Mouse (Mus musculus): ENCODE data around the gene C9orf72. TPM values are rescaled to one million over a fixed set of nuclear protein-coding genes. Genes with fewer than 3 reads are reported as not detected.

C9orf72 gene
- polyA plus RNA-seq, 1 experiment from 2014 or later, result 53.3 TPM

DNA sequence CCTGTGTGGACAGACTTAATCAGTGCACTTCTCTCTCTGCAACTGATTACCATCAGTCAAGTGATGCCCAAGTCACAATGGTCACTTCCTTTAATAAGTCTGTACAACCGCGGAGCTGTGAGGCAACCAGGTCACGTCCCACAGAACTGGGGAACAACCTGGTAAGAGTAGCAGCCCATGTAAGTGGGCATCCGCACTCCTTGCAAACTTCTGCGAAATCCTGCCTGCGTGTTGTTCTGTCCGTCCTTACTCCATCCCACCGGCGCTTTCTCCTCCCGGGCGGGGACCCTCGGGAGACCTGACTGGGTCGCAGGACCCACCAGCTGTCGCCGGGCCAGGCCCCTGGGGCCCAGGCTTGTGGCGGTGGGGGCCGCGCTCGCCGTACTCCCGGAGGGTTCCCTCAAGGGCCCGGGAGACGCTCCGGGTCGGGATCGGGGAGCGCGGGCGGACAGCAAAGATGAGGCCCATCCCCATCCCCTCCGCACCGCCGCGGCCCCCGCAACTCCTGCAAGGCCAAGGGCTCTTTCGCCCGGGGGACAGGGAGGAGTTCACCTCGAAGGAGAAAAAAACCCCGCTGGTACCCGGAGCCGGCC, 738 bp downstream of the C9orf72 start:
- Histone ChIP-seq H3K9me3 (ENCODE audit: control insufficient read depth, low read length) (no peaks in the 10 kb centered on the region), H3K9ac (replicated peaks; ENCODE audit: low read depth, low read length) (peak overlapping the region; percentile 79), H3K4me1 (ENCODE audit: control insufficient read depth, insufficient read depth, low read length) (no peaks in the 10 kb centered on the region), H3K4me3 (ENCODE audit: low read depth, low read length) (peak overlapping the region; percentile 68), H3K27ac (ENCODE audit: low read depth, low read length) (peak overlapping the region; percentile 70), H3K36me3 (ENCODE audit: control insufficient read depth, insufficient read depth, low read length) (no peaks in the 10 kb centered on the region), H3K27me3 (ENCODE audit: control insufficient read depth, insufficient read depth, low read length) (no peaks in the 10 kb centered on the region), H3K4me2 (ENCODE audit: low read depth, low read length) (peak overlapping the region; percentile 69)
- under 1% methylated on average over 40 of the region's 40 CpGs for WGBS
- ATAC-seq (ENCODE audit: low read depth), result peak; percentile 71; the same call in 1 of the 2 replicates

DNA sequence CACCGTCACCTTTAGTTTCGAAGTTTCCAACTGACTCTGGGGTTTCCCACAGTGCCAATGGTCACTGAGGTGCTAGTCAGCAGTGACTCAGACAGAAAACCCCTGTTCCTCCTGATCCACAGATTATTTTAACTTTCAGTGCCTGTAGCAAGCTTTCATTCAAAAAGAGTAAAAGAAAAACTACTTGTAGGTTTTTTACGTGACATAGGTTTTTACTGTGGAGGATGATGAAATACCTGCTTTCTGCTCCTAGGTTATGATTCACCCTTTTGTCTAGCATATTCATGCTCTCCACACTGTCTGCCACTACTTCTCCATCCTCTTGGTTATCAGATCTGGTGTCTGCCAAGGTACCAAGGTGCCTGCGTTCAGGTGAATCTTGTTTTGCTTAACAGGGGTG, 1.9 kb downstream of the C9orf72 start:
- no peaks in the 10 kb centered on the region for H3K9me3 ChIP-seq (ENCODE audit: control insufficient read depth, low read length)
- H3K4me2 ChIP-seq (ENCODE audit: low read depth, low read length), result no peak overlapping the region
- H3K36me3 ChIP-seq (ENCODE audit: control insufficient read depth, insufficient read depth, low read length), result no peaks in the 10 kb centered on the region
- H3K27ac ChIP-seq (ENCODE audit: low read depth, low read length), result no peak overlapping the region
- H3K4me1 ChIP-seq (ENCODE audit: control insufficient read depth, insufficient read depth, low read length), result no peaks in the 10 kb centered on the region
- H3K4me3 ChIP-seq (ENCODE audit: low read depth, low read length), result 0 out of 2 replicates have a peak overlapping the region, but pooled peaks have one; percentile 68
- WGBS, result 95% methylated on average over 4 of the region's 4 CpGs
- no peak overlapping the region for H3K9ac ChIP-seq (replicated peaks; ENCODE audit: low read depth, low read length)
- H3K27me3 ChIP-seq (ENCODE audit: control insufficient read depth, insufficient read depth, low read length), result no peaks in the 10 kb centered on the region
- no peak for ATAC-seq (ENCODE audit: low read depth)

DNA sequence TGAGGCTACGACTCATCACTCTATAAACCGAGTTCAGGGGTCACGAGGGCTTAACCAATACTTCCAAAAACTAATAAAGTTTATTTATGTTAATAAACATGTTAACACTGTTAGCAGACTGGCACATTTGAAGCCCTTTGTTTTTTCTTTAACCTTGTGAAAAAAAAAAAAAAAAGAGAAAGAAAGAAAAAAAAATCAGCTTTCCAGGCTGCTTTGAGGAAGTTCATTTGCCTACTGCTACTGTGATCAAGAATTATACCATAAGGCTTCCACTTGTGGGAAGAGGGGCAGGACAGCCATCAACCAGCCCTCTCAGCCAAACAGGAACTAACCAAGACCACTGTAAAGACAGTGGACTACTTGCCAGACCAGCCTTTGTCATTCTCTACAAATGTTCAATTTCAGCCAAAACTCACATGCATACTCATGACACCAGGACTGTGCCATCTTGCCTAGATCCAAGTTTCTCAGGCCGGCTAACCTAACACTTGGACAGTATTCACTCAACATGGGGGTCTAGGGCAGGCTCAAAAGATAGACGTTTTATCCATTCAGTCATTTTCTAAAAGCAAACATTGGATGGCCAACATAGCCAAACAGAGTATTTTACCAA, 2.5 kb downstream of the C9orf72 start:
- Histone ChIP-seq H3K4me2 (ENCODE audit: low read depth, low read length) (no peak overlapping the region), H3K4me1 (ENCODE audit: control insufficient read depth, insufficient read depth, low read length) (no peaks in the 10 kb centered on the region), H3K9me3 (ENCODE audit: control insufficient read depth, low read length) (no peaks in the 10 kb centered on the region), H3K27ac (ENCODE audit: low read depth, low read length) (no peak overlapping the region), H3K36me3 (ENCODE audit: control insufficient read depth, insufficient read depth, low read length) (no peaks in the 10 kb centered on the region), H3K27me3 (ENCODE audit: control insufficient read depth, insufficient read depth, low read length) (no peaks in the 10 kb centered on the region), H3K9ac (replicated peaks; ENCODE audit: low read depth, low read length) (no peak overlapping the region), H3K4me3 (ENCODE audit: low read depth, low read length) (no peak overlapping the region)
- no peak for ATAC-seq (ENCODE audit: low read depth)
- 87% methylated on average over 5 of the region's 5 CpGs for whole genome bisulfite sequencing

DNA sequence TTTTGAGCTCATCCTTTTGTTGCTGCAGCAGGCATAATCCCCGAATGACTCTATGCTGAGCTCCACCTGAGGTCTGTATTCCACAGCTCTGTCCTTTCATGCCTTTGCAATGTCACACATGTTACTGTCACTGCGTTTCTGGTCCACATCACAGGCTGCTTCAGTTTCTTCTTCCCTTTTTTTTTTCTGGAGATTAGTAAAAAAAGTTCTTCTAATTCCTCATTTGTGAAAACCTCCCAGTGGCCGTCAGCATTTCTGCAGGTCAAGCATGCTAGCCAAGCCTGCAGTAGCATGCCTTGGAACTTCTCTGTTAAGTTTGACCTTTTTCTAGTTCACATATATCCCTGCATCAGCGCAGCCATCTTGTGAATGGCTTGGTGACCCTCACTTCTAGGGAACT, 4.1 kb downstream of the C9orf72 start:
- Histone ChIP-seq H3K27me3 (ENCODE audit: control insufficient read depth, insufficient read depth, low read length) (no peaks in the 10 kb centered on the region), H3K4me1 (ENCODE audit: control insufficient read depth, insufficient read depth, low read length) (no peaks in the 10 kb centered on the region), H3K9me3 (ENCODE audit: control insufficient read depth, low read length) (no peaks in the 10 kb centered on the region), H3K4me3 (ENCODE audit: low read depth, low read length) (no peak overlapping the region), H3K9ac (replicated peaks; ENCODE audit: low read depth, low read length) (no peak overlapping the region), H3K36me3 (ENCODE audit: control insufficient read depth, insufficient read depth, low read length) (no peaks in the 10 kb centered on the region), H3K27ac (ENCODE audit: low read depth, low read length) (no peak overlapping the region), H3K4me2 (ENCODE audit: low read depth, low read length) (no peak overlapping the region)
- no peak for ATAC-seq (ENCODE audit: low read depth)
- WGBS, result 54% methylated on average over 4 of the region's 4 CpGs

DNA sequence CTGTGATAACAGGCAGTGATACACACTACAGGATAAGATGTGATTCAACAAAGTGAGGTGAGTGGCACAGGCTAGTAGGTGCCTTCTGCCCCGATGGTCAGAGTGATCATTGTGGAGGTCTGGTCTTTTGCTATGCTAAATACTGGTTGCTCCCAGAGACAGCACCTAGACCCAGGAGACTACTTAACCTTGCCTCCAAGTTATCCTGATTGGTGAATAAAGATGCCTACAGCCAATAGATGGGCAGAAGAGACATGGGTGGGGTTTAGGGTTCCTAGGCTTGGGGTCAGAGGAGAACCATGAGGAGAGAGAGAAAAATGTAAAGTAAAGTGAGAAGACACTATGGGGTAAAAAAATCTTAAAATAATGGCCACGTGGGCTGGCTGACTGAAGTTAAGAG, 4.8 kb downstream of the C9orf72 start:
- Histone ChIP-seq H3K27me3 (ENCODE audit: control insufficient read depth, insufficient read depth, low read length) (no peaks in the 10 kb centered on the region), H3K4me2 (ENCODE audit: low read depth, low read length) (no peak overlapping the region), H3K9me3 (ENCODE audit: control insufficient read depth, low read length) (no peaks in the 10 kb centered on the region), H3K4me3 (ENCODE audit: low read depth, low read length) (no peak overlapping the region), H3K4me1 (ENCODE audit: control insufficient read depth, insufficient read depth, low read length) (no peaks in the 10 kb centered on the region), H3K9ac (replicated peaks; ENCODE audit: low read depth, low read length) (no peak overlapping the region), H3K27ac (ENCODE audit: low read depth, low read length) (no peak overlapping the region), H3K36me3 (ENCODE audit: control insufficient read depth, insufficient read depth, low read length) (no peaks in the 10 kb centered on the region)
- 27% methylated on average over 2 of the region's 2 CpGs for WGBS
- no peak for ATAC-seq (ENCODE audit: low read depth)

DNA sequence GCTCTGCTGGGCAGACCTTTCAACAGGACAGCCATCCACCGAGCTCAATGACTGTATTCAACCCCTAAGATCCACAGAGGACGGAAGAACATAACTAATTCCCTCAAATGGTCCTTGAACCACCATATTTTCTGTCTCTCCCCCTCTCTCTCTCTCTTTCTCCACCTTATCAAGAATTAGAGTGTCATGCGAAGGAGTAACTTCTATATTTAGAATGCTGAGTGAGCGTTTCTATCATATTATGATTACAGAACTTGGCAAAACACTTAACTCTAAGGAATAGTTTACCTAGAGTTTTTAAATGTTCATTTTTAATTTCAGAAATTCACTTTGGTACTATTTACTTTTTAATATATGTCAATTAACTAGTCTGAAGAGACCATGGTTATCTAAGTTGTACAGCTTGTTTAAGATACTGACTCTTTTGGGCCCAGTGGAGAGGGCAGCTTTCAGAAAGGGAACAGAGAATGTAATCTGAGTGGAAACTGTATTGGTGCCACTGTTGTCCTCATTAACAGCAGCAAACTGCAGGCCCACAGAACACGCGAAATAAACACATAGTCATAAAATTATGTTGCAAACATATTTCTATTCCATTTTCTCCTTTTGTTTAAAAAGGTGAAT, 5.8 kb downstream of the C9orf72 start:
- WGBS, result 86% methylated on average over 6 of the region's 6 CpGs
- no peak overlapping the region for H3K4me3 ChIP-seq (ENCODE audit: low read depth, low read length)
- ATAC-seq (ENCODE audit: low read depth), result no peak
- no peak overlapping the region for H3K4me2 ChIP-seq (ENCODE audit: low read depth, low read length)
- no peak overlapping the region for H3K27ac ChIP-seq (ENCODE audit: low read depth, low read length)
- no peaks in the 10 kb centered on the region for H3K9me3 ChIP-seq (ENCODE audit: control insufficient read depth, low read length)
- H3K4me1 ChIP-seq (ENCODE audit: control insufficient read depth, insufficient read depth, low read length), result no peaks in the 10 kb centered on the region
- H3K9ac ChIP-seq (replicated peaks; ENCODE audit: low read depth, low read length), result no peak overlapping the region
- H3K27me3 ChIP-seq (ENCODE audit: control insufficient read depth, insufficient read depth, low read length), result no peaks in the 10 kb centered on the region
- 0 out of 2 replicates have a peak, but pooled peaks cover 1% of the 10 kb centered on the region for H3K36me3 ChIP-seq (ENCODE audit: control insufficient read depth, insufficient read depth, low read length)

DNA sequence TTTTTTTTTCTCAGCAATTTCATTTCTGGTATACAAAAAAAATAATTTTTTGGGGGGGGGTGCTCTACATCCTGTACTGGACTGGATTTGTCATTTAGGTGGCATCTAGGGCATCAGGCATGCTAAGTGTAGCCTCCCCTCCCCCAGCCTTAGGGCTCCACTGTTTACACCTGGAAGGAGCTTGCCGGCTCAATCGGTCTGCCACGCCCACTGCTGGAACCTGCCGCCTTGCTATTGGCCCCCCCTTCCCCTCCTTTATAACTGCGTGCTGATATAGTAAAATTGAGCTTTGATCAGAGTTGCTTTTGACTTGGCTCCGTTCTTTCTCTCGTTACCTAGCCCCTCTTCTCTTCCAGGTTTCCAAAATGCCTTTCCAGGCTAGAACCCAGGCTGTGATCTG, 21.3 kb downstream of the C9orf72 start:
- Histone ChIP-seq H3K4me3 (ENCODE audit: low read depth, low read length) (no peak overlapping the region), H3K4me2 (ENCODE audit: low read depth, low read length) (no peak overlapping the region), H3K9me3 (ENCODE audit: control insufficient read depth, low read length) (no peaks in the 10 kb centered on the region), H3K27ac (ENCODE audit: low read depth, low read length) (no peak overlapping the region), H3K4me1 (ENCODE audit: control insufficient read depth, insufficient read depth, low read length) (no peaks in the 10 kb centered on the region), H3K9ac (replicated peaks; ENCODE audit: low read depth, low read length) (no peak overlapping the region), H3K36me3 (ENCODE audit: control insufficient read depth, insufficient read depth, low read length) (peaks cover 11% of the 10 kb centered on the region; the same call in 1 of the 2 replicates), H3K27me3 (ENCODE audit: control insufficient read depth, insufficient read depth, low read length) (no peaks in the 10 kb centered on the region)
- ATAC-seq (ENCODE audit: low read depth), result no peak
- WGBS, result 71% methylated on average over 7 of the region's 7 CpGs

DNA sequence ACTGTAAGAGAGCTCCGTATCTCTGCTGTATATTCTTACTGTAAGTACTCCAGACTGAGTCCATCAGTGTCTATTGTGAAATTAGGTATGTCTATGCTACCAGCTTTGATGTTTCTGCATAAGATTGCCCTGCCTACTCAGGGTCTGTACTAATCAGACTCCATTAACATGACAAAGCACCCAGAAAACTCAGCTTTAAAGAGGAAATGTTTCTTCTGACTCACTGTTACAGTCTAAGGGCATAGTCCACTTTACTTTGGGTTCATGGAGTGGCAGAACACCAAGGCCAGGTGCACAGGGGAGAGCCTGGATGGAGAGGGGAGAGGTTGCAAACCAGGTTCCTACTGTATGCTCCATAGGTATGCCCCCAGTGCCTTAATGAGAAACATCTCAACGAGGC, 22.3 kb downstream of the C9orf72 start:
- WGBS, result 96% methylated on average over 2 of the region's 2 CpGs
- no peaks in the 10 kb centered on the region for H3K9me3 ChIP-seq (ENCODE audit: control insufficient read depth, low read length)
- no peak for ATAC-seq (ENCODE audit: low read depth)
- H3K4me2 ChIP-seq (ENCODE audit: low read depth, low read length), result no peak overlapping the region
- H3K27me3 ChIP-seq (ENCODE audit: control insufficient read depth, insufficient read depth, low read length), result no peaks in the 10 kb centered on the region
- H3K9ac ChIP-seq (replicated peaks; ENCODE audit: low read depth, low read length), result no peak overlapping the region
- H3K36me3 ChIP-seq (ENCODE audit: control insufficient read depth, insufficient read depth, low read length), result peaks cover 11% of the 10 kb centered on the region; the same call in 1 of the 2 replicates
- no peak overlapping the region for H3K27ac ChIP-seq (ENCODE audit: low read depth, low read length)
- no peak overlapping the region for H3K4me3 ChIP-seq (ENCODE audit: low read depth, low read length)
- H3K4me1 ChIP-seq (ENCODE audit: control insufficient read depth, insufficient read depth, low read length), result no peaks in the 10 kb centered on the region

DNA sequence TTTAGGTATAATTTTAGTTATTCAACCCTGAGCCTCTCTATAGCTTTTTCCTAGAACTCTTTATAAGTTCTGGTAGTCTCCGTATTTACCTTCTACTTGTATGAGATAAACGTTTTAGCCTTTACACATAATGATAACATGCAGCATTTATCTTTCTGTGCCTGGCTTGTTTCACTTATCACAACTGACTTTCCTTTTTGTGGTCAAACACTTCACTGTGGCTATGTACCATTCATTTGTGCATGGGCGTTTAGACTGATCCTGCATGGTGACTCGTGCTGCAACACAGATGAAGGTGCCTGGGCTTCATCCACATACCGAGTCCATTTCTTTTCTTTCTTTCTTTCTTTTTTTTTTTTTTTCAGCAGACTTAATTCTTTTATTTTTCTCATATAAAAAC, 24.3 kb downstream of the C9orf72 start:
- Histone ChIP-seq H3K36me3 (ENCODE audit: control insufficient read depth, insufficient read depth, low read length) (peaks cover 16% of the 10 kb centered on the region; the same call in 1 of the 2 replicates), H3K9me3 (ENCODE audit: control insufficient read depth, low read length) (no peaks in the 10 kb centered on the region), H3K9ac (replicated peaks; ENCODE audit: low read depth, low read length) (no peak overlapping the region), H3K4me1 (ENCODE audit: control insufficient read depth, insufficient read depth, low read length) (no peaks in the 10 kb centered on the region), H3K27ac (ENCODE audit: low read depth, low read length) (no peak overlapping the region), H3K27me3 (ENCODE audit: control insufficient read depth, insufficient read depth, low read length) (no peaks in the 10 kb centered on the region), H3K4me3 (ENCODE audit: low read depth, low read length) (no peak overlapping the region), H3K4me2 (ENCODE audit: low read depth, low read length) (no peak overlapping the region)
- WGBS, result 97% methylated on average over 5 of the region's 5 CpGs
- no peak for ATAC-seq (ENCODE audit: low read depth)

Data from neural tube, embryonic 14.5 days (tissue).